Mouse (Mus musculus) hindlimb bud, embryonic 11.5 days (tissue): ENCODE measurements at regions not wholly inside any gene's neighbourhood (a gene's known extent, or its start where the extent isn't known, plus 50 kb on each side); places are given as distances from the start of the nearest gene placed in this dataset.

Experiments
- DNase-seq: peaks from one replicate; pipeline ENCODE4 v3.0.0-alpha.2; 2012; ENCODE audit warnings: low read depth, low spot score; ENCODE audit errors: extremely low spot score

GRCm38 (mm10) chr2:94590494-94590893, 152.6 kb upstream of the Api5 start:
- no peak for DNase-seq

GRCm38 (mm10) chr2:94587255-94587654, 149.3 kb upstream of the Api5 start:
- no peak for DNase-seq

- no peak for DNase-seq
Observed at GRCm38 (mm10) chr2:94571646-94572045, 133.7 kb upstream of the Api5 start.

- no peak for DNase-seq
Observed at GRCm38 (mm10) chr2:94541230-94541905, 103.4 kb upstream of the Api5 start.

- DNase-seq: no peak
Observed at GRCm38 (mm10) chr2:94536631-94537030, 98.7 kb upstream of the Api5 start.

- no peak for DNase-seq
Observed at GRCm38 (mm10) chr2:94531175-94531574, 93.2 kb upstream of the Api5 start.

GRCm38 (mm10) chr2:94524536-94524935, 86.6 kb upstream of the Api5 start:
- DNase-seq: peak; percentile 39

GRCm38 (mm10) chr2:94516866-94517265, 78.9 kb upstream of the Api5 start:
- no peak for DNase-seq

GRCm38 (mm10) chr2:94512027-94512426, 74.1 kb upstream of the Api5 start:
- no peak for DNase-seq

- no peak for DNase-seq
Observed at GRCm38 (mm10) chr2:94500649-94501048, 62.7 kb upstream of the Api5 start.

GRCm38 (mm10) chr2:94498516-94498915, 60.6 kb upstream of the Api5 start:
- no peak for DNase-seq
